Mouse (Mus musculus): ENCODE measurements around the gene Pcdh15.
A peak's percentile ranks its signal among the peaks of the same experiment; 100 is the strongest.

Gene Pcdh15

GRCm38 (mm10) chr10:73098966-73099845 lies at the start of gene Pcdh15:
Gene Pcdh15 (plus strand): TSS chr10:73099342.
- peak; percentile 43 for DNase-seq (ENCODE audit: extremely low spot score)

- no peak for DNase-seq (ENCODE audit: extremely low spot score)
Observed at GRCm38 (mm10) chr10:73052074-73052473, 47.1 kb upstream of the Pcdh15 start.

- no peak for DNase-seq (ENCODE audit: extremely low spot score)
Observed at GRCm38 (mm10) chr10:73059726-73060230, 39.4 kb upstream of the Pcdh15 start.

GRCm38 (mm10) chr10:73086703-73087102 lies 12.4 kb upstream of the Pcdh15 start:
- DNase-seq (ENCODE audit: extremely low spot score) = no peak

GRCm38 (mm10) chr10:73096531-73097135 lies 2.5 kb upstream of the Pcdh15 start:
- DNase-seq (ENCODE audit: extremely low spot score) = peak; percentile 67

GRCm38 (mm10) chr10:73097176-73097575 lies 2.0 kb upstream of the Pcdh15 start:
- no peak for DNase-seq (ENCODE audit: extremely low spot score)

GRCm38 (mm10) chr10:73097979-73098378 lies 1.2 kb upstream of the Pcdh15 start:
- peak; percentile 76 for DNase-seq (ENCODE audit: extremely low spot score)

GRCm38 (mm10) chr10:73099846-73100241 lies 702 bp downstream of the Pcdh15 start:
- DNase-seq (ENCODE audit: extremely low spot score) = peak; percentile 63

GRCm38 (mm10) chr10:73103383-73103994 lies 4.3 kb downstream of the Pcdh15 start:
- no peak for DNase-seq (ENCODE audit: extremely low spot score)

- DNase-seq (ENCODE audit: extremely low spot score) = peak; percentile 53
Observed at GRCm38 (mm10) chr10:73105893-73106292, 6.8 kb downstream of the Pcdh15 start.

- DNase-seq (ENCODE audit: extremely low spot score) = no peak
Observed at GRCm38 (mm10) chr10:73137985-73138384, 38.8 kb downstream of the Pcdh15 start.

GRCm38 (mm10) chr10:73147543-73147942 lies 48.4 kb downstream of the Pcdh15 start:
- DNase-seq (ENCODE audit: extremely low spot score) = no peak

- DNase-seq (ENCODE audit: extremely low spot score) = no peak
Observed at GRCm38 (mm10) chr10:73147978-73148377, 48.8 kb downstream of the Pcdh15 start.

GRCm38 (mm10) chr10:73154544-73154943 lies 55.4 kb downstream of the Pcdh15 start:
- DNase-seq (ENCODE audit: extremely low spot score) = no peak

GRCm38 (mm10) chr10:73161757-73162156 lies 62.6 kb downstream of the Pcdh15 start:
- no peak for DNase-seq (ENCODE audit: extremely low spot score)

GRCm38 (mm10) chr10:73216001-73216400 lies 116.9 kb downstream of the Pcdh15 start:
- no peak for DNase-seq (ENCODE audit: extremely low spot score)

- DNase-seq (ENCODE audit: extremely low spot score) = no peak
Observed at GRCm38 (mm10) chr10:73242294-73242693, 143.2 kb downstream of the Pcdh15 start.

- no peak for DNase-seq (ENCODE audit: extremely low spot score)
Observed at GRCm38 (mm10) chr10:73280438-73280837, 181.3 kb downstream of the Pcdh15 start.

- DNase-seq (ENCODE audit: extremely low spot score) = no peak
Observed at GRCm38 (mm10) chr10:73296456-73296855, 197.3 kb downstream of the Pcdh15 start.

GRCm38 (mm10) chr10:73301951-73302350 lies 202.8 kb downstream of the Pcdh15 start:
- DNase-seq (ENCODE audit: extremely low spot score) = no peak

- no peak for DNase-seq (ENCODE audit: extremely low spot score)
Observed at GRCm38 (mm10) chr10:73306677-73307076, 207.5 kb downstream of the Pcdh15 start.

GRCm38 (mm10) chr10:73326861-73327260 lies 227.7 kb downstream of the Pcdh15 start:
- DNase-seq (ENCODE audit: extremely low spot score) = no peak
